ENCODE assay signal across 18 mouse cellular contexts in genomic region chr15:3277391-3277790, GRCm38 (mm10). TPM values are rescaled to one million over a fixed set of nuclear protein-coding genes. Genes with fewer than 3 reads are reported as not detected.
DNase-seq lines count a peak whose midpoint lies in the region; ATAC-seq and TF ChIP-seq lines count a peak whose summit lies in the region.
"Had no signal": no experiment of that assay in that cellular context is flagged by ENCODE, and none has a peak within 500 bp of the region (broad histone marks: within the 10 kb centered on the region; RNA-seq: fewer than 3 reads in every experiment).

No protein-coding gene starts in this region.

- peak; percentile 33; the same call in 1 of the 2 replicates for TF ChIP-seq CTCF in liver, adult 2 months (IDR thresholded peaks at IDR 0.05; ENCODE audit: low read depth, low read length)
- TF ChIP-seq CTCF in ES-Bruce4 (IDR thresholded peaks at IDR 0.05; ENCODE audit: low read depth, low read length), result peak; percentile 8

- no peak for TF ChIP-seq EP300 in ES-Bruce4 (IDR thresholded peaks at IDR 0.05; ENCODE audit: insufficient read depth, low read depth, low read length)

- H3K27ac ChIP-seq in liver, adult 2 months (replicated peaks; ENCODE audit: insufficient read depth, low read depth, low read length), result peak overlapping the region; percentile 56; the same call in 1 of the 2 replicates
- H3K27ac ChIP-seq in liver, embryonic 12.5 days, result no peak overlapping the region
- no peak overlapping the region for H3K27ac ChIP-seq in ES-Bruce4 (ENCODE audit: insufficient read depth, low read length)
- H3K27ac ChIP-seq: forebrain, embryonic 10.5 days; heart, embryonic 13.5 days; hindbrain, embryonic 10.5 days; limb, embryonic 10.5 days; liver, embryonic 15.5 days had no signal

- peak overlapping the region; percentile 42 for H3K4me3 ChIP-seq in liver, adult 2 months (ENCODE audit: insufficient read depth, low read depth, low read length)
- no peak overlapping the region for H3K4me3 ChIP-seq in liver, embryonic 12.5 days
- H3K4me3 ChIP-seq in ES-Bruce4 (ENCODE audit: low read depth, low read length), result no peak overlapping the region
- H3K4me3 ChIP-seq: forebrain, embryonic 10.5 days; heart, embryonic 13.5 days; hindbrain, embryonic 10.5 days; limb, embryonic 10.5 days; liver, embryonic 15.5 days had no signal

- no peak for TF ChIP-seq POLR2A in liver, adult 2 months (IDR thresholded peaks at IDR 0.05; ENCODE audit: extremely low read depth, insufficient read depth, low read length)
- TF ChIP-seq POLR2A in ES-Bruce4 (IDR thresholded peaks at IDR 0.05; ENCODE audit: insufficient read depth, low read length), result no peak

- no peaks in the 10 kb centered on the region for H3K9me3 ChIP-seq in liver, embryonic 12.5 days (replicated peaks)
- H3K9me3 ChIP-seq in ES-Bruce4 (replicated peaks; ENCODE audit: control insufficient read depth, insufficient read depth, low read length, poor library complexity, severe bottlenecking), result no peaks in the 10 kb centered on the region
- H3K9me3 ChIP-seq: forebrain, embryonic 10.5 days; heart, embryonic 13.5 days; hindbrain, embryonic 10.5 days; limb, embryonic 10.5 days; liver, embryonic 15.5 days had no signal

- peaks cover 5% of the 10 kb centered on the region for H3K4me1 ChIP-seq in liver, adult 2 months (ENCODE audit: control insufficient read depth, insufficient read depth, low read length)
- H3K4me1 ChIP-seq in liver, embryonic 12.5 days, result no peaks in the 10 kb centered on the region
- H3K4me1 ChIP-seq in ES-Bruce4 (ENCODE audit: control insufficient read depth, insufficient read depth, low read length), result no peaks in the 10 kb centered on the region
- H3K4me1 ChIP-seq: hindbrain, embryonic 10.5 days; limb, embryonic 10.5 days; liver, embryonic 15.5 days had no signal

- no peak for ATAC-seq in CD4-positive, CD25-positive, alpha-beta regulatory T cell, adult 4 months
- no peak for ATAC-seq in liver, embryonic 12.5 days
- peak; percentile 57 for ATAC-seq in megakaryocyte progenitor cell, adult 5-6 weeks (replicated peaks; ENCODE audit: poor library complexity)

- H3K36me3 ChIP-seq in liver, adult 2 months (ENCODE audit: control insufficient read depth, insufficient read depth, low read length), result peaks cover 69% of the 10 kb centered on the region
- peaks cover 30% of the 10 kb centered on the region for H3K36me3 ChIP-seq in liver, embryonic 12.5 days
- H3K36me3 ChIP-seq in ES-Bruce4 (ENCODE audit: control insufficient read depth, insufficient read depth, low read length, poor library complexity, severe bottlenecking), result no peaks in the 10 kb centered on the region
- H3K36me3 ChIP-seq: forebrain, embryonic 10.5 days had no signal

- 15% methylated on average over 2 of the region's 2 CpGs for whole genome bisulfite sequencing in liver, adult 2 months
- 73% methylated on average over 2 of the region's 2 CpGs for WGBS in liver, embryonic 12.5 days (ENCODE audit: insufficient replicate concordance)

- H3K27me3 ChIP-seq in liver, adult 2 months (ENCODE audit: control insufficient read depth, insufficient read depth, low read length), result no peaks in the 10 kb centered on the region
- no peaks in the 10 kb centered on the region for H3K27me3 ChIP-seq in liver, embryonic 12.5 days (replicated peaks)
- H3K27me3 ChIP-seq in ES-Bruce4 (ENCODE audit: control insufficient read depth, insufficient read depth, low read length, poor library complexity, severe bottlenecking), result no peaks in the 10 kb centered on the region
- H3K27me3 ChIP-seq: heart, embryonic 13.5 days; liver, embryonic 15.5 days had no signal

- DNase-seq in CD4-positive, CD25-positive, alpha-beta regulatory T cell, adult 2 months (ENCODE audit: low read depth, low spot score), result peak; percentile 32
- peak; percentile 57 for DNase-seq in liver, adult 2 months (ENCODE audit: extremely low read depth, low read depth, low spot score)
- no peak for DNase-seq in urinary bladder, postnatal 36 days (ENCODE audit: low spot score in 2 of 2)
- no peak for DNase-seq in yolk sac, embryonic 10.5 days (ENCODE audit: low spot score)
- DNase-seq: adrenal gland, adult 2 months; cerebellum, adult 18-20 months; gastrocnemius, postnatal 36 days had no signal

- H3K79me2 ChIP-seq in liver, adult 2 months (ENCODE audit: control insufficient read depth, insufficient read depth, low read length), result peaks cover 7% of the 10 kb centered on the region; the same call in 1 of the 2 replicates

- H3K9ac ChIP-seq in liver, adult 2 months (ENCODE audit: low read depth, low read length), result 0 out of 2 replicates have a peak overlapping the region, but pooled peaks have one; percentile 45
- H3K9ac ChIP-seq in liver, embryonic 12.5 days, result no peak overlapping the region
- H3K9ac ChIP-seq in ES-Bruce4 (ENCODE audit: low read depth, poor library complexity, severe bottlenecking), result no peak overlapping the region
- H3K9ac ChIP-seq: heart, embryonic 13.5 days; liver, embryonic 15.5 days had no signal

- no peak overlapping the region for H3K4me2 ChIP-seq in liver, embryonic 12.5 days
- H3K4me2 ChIP-seq: heart, embryonic 13.5 days; liver, embryonic 15.5 days had no signal

RNA-seq across cellular contexts. Expression of gene Selenop, which starts 9.0 kb away (rescaled TPM):
- 100 to 1,000 TPM; 163 to 171 TPM for polyA plus RNA-seq in CD4-positive, CD25-positive, alpha-beta regulatory T cell, adult 4 months (2017; shearing (Covaris generic))
- 6,785 and 8,531 TPM in 2 replicates for total RNA-seq in liver, adult 2 months (2014; rRNA removed)
- 1,988 and 2,372 TPM in 2 replicates for polyA plus RNA-seq in liver, adult 2 months (2012; rRNA removed)
- 231 and 245 TPM in 2 replicates for polyA plus RNA-seq in liver, embryonic 12.5 days (2016; fragmentation: Nextera tagmentation; extraction: Ambion mirVana)
- 18.5 and 19.3 TPM in 2 replicates for polyA plus RNA-seq in ES-Bruce4 (2011; ENCODE audit: insufficient read depth, insufficient read length, low read depth, missing spikeins)
- total RNA-seq in megakaryocyte progenitor cell, adult 5-6 weeks (2015), result 106 and 110 TPM in 2 replicates
- total RNA-seq in megakaryocyte progenitor cell, adult 5-6 weeks (2017), result 55.3 and 56.5 TPM in 2 replicates

RNA-seq across cellular contexts. Expression of gene Ccdc152, which starts 25.9 kb away (rescaled TPM):
- 1 to 10 TPM in 1 of 2 experiments, under 1 TPM in 1; 0.89 to 1.4 TPM for polyA plus RNA-seq in CD4-positive, CD25-positive, alpha-beta regulatory T cell, adult 4 months (2017; shearing (Covaris generic))
- total RNA-seq in liver, adult 2 months (2014; rRNA removed), result 5.3 and 7.3 TPM in 2 replicates
- 9.7 and 12.5 TPM in 2 replicates for polyA plus RNA-seq in liver, adult 2 months (2012; rRNA removed)
- polyA plus RNA-seq in liver, embryonic 12.5 days (2016; fragmentation: Nextera tagmentation; extraction: Ambion mirVana), result 0.11 and 0.32 TPM in 2 replicates
- polyA plus RNA-seq in ES-Bruce4 (2011; ENCODE audit: insufficient read depth, insufficient read length, low read depth, missing spikeins), result 0.45 TPM in 1 of 2 replicates, not detected in the other
- total RNA-seq in megakaryocyte progenitor cell, adult 5-6 weeks (2015), result not detected in 2 replicates
- not detected in 2 replicates for total RNA-seq in megakaryocyte progenitor cell, adult 5-6 weeks (2017)
- total RNA-seq: adrenal gland, adult 2 months; gastrocnemius, postnatal 36 days; layer of hippocampus, postnatal 14 days had no signal
- polyA plus RNA-seq: adrenal gland, adult 2 months; hindbrain, embryonic 10.5 days; limb, embryonic 10.5 days; neural tube, embryonic 14.5 days had no signal

Comparison
In these comparisons a context has a peak if more than half of its experiments do, and no peak if none do; other contexts are left out.
1. DNase-seq: peak in CD4-positive, CD25-positive, alpha-beta regulatory T cell, adult 2 months (single experiment) and liver, adult 2 months (single experiment); none in urinary bladder, postnatal 36 days (0 of 2) and yolk sac, embryonic 10.5 days (single experiment).